Mouse (Mus musculus) stomach, embryonic 15.5 days (tissue): ENCODE results near the gene Olfr1394. TPM values are rescaled to one million over a fixed set of nuclear protein-coding genes. Genes with fewer than 3 reads are reported as not detected.

Experiments
- polyA plus RNA-seq: library from polyadenylated mRNA; unstranded; fragments of >200 nt; fragmentation: Nextera tagmentation; extraction: Ambion mirVana; gene quantifications from 2 replicates; pipeline ENCODE4 v1.2.1, GENCODE M21; 2015

Gene Olfr1394
- polyA plus RNA-seq, 1 experiment from 2014 or later = not detected

Other genes with a start within 250 kb of the Olfr1394 start
- gene Psme2b, start 208.2 kb upstream of the Olfr1394 start, polyA plus RNA-seq = 3.5 and 14.5 TPM in 2 replicates
- gene Olfr56, start 175.5 kb upstream of the Olfr1394 start, polyA plus RNA-seq = not detected in 2 replicates
- 0.70 and 0.77 TPM in 2 replicates for gene 9930111J21Rik1, start 175.0 kb upstream of the Olfr1394 start, polyA plus RNA-seq
- 0.03 TPM in 1 of 2 replicates, not detected in the other for gene Gm12185, start 162.2 kb upstream of the Olfr1394 start, polyA plus RNA-seq
- gene Tgtp1, start 160.2 kb upstream of the Olfr1394 start, polyA plus RNA-seq = 1.3 and 2.0 TPM in 2 replicates
- gene 9930111J21Rik2, start 103.1 kb upstream of the Olfr1394 start, polyA plus RNA-seq = 0.96 and 0.98 TPM in 2 replicates
- 0.14 and 1.1 TPM in 2 replicates for gene Tgtp2, start 90.2 kb upstream of the Olfr1394 start, polyA plus RNA-seq
- 2.0 and 2.3 TPM in 2 replicates for gene Ifi47, start 77.8 kb upstream of the Olfr1394 start, polyA plus RNA-seq
- gene Olfr1396, start 39.5 kb upstream of the Olfr1394 start, polyA plus RNA-seq = 0.14 TPM in 1 of 2 replicates, not detected in the other
- gene Olfr1395, start 12.1 kb upstream of the Olfr1394 start, polyA plus RNA-seq = not detected in 2 replicates
- gene Btnl9, start 32.8 kb downstream of the Olfr1394 start, polyA plus RNA-seq = 1.7 and 2.5 TPM in 2 replicates
- gene Zfp62, start 48.9 kb downstream of the Olfr1394 start, polyA plus RNA-seq = 31.0 and 34.2 TPM in 2 replicates
- 59.3 and 59.9 TPM in 2 replicates for gene Mgat1, start 89.8 kb downstream of the Olfr1394 start, polyA plus RNA-seq
- not detected in 2 replicates for gene Olfr1393, start 123.9 kb downstream of the Olfr1394 start, polyA plus RNA-seq
- gene Olfr1392, start 130.9 kb downstream of the Olfr1394 start, polyA plus RNA-seq = 0.06 TPM in 1 of 2 replicates, not detected in the other
- not detected in 2 replicates for gene Olfr10, start 150.4 kb downstream of the Olfr1394 start, polyA plus RNA-seq
- not detected in 2 replicates for gene Olfr1391, start 168.4 kb downstream of the Olfr1394 start, polyA plus RNA-seq
- gene Olfr1390, start 180.8 kb downstream of the Olfr1394 start, polyA plus RNA-seq = not detected in 2 replicates